Mouse (Mus musculus): ENCODE results near the gene Odaph. TPM values are rescaled to one million over a fixed set of nuclear protein-coding genes. Genes with fewer than 3 reads are reported as not detected.

Odaph gene
- polyA plus RNA-seq, 1 experiment from 2014 or later = not detected

- 71% methylated on average over 2 of the region's 2 CpGs for WGBS
- no peak overlapping the region for H3K4me3 ChIP-seq (ENCODE audit: low read length)
Measured at GRCm38 (mm10) chr5:91983490-91983889, 3.8 kb upstream of the Odaph start.

GRCm38 (mm10) chr5:91985721-91986120, 1.6 kb upstream of the Odaph start:
- Histone ChIP-seq H3K36me3 (ENCODE audit: control insufficient read depth, insufficient read depth, low read length) (no peaks in the 10 kb centered on the region), H3K9ac (ENCODE audit: low read length) (no peak overlapping the region), H3K27me3 (ENCODE audit: control insufficient read depth, insufficient read depth, low read depth, low read length) (no peaks in the 10 kb centered on the region), H3K9me3 (ENCODE audit: control insufficient read depth, low read length) (no peaks in the 10 kb centered on the region), H3K27ac (ENCODE audit: low read length) (no peak overlapping the region), H3K4me3 (ENCODE audit: low read length) (no peak overlapping the region), H3K4me1 (replicated peaks; ENCODE audit: control insufficient read depth, insufficient read depth, low read length) (no peaks in the 10 kb centered on the region), H3K4me2 (ENCODE audit: low read depth, low read length) (no peak overlapping the region)
- no peak for ATAC-seq (ENCODE audit: low read depth)
- 66% methylated on average over 2 of the region's 2 CpGs for WGBS

More at GRCm38 (mm10) chr5:91983490-91983889, 3.8 kb upstream of the Odaph start:
- no peak for ATAC-seq (ENCODE audit: low read depth)
- Histone ChIP-seq H3K9me3 (ENCODE audit: control insufficient read depth, low read length) (no peaks in the 10 kb centered on the region), H3K27ac (ENCODE audit: low read length) (no peak overlapping the region), H3K36me3 (ENCODE audit: control insufficient read depth, insufficient read depth, low read length) (no peaks in the 10 kb centered on the region), H3K27me3 (ENCODE audit: control insufficient read depth, insufficient read depth, low read depth, low read length) (no peaks in the 10 kb centered on the region), H3K9ac (ENCODE audit: low read length) (no peak overlapping the region), H3K4me2 (ENCODE audit: low read depth, low read length) (no peak overlapping the region), H3K4me1 (replicated peaks; ENCODE audit: control insufficient read depth, insufficient read depth, low read length) (no peaks in the 10 kb centered on the region)

- H3K27ac ChIP-seq (ENCODE audit: low read length) = no peak overlapping the region
- H3K9ac ChIP-seq (ENCODE audit: low read length) = no peak overlapping the region
- no peaks in the 10 kb centered on the region for H3K9me3 ChIP-seq (ENCODE audit: control insufficient read depth, low read length)
- no peak for ATAC-seq (ENCODE audit: low read depth)
- no peaks in the 10 kb centered on the region for H3K4me1 ChIP-seq (replicated peaks; ENCODE audit: control insufficient read depth, insufficient read depth, low read length)
- no peak overlapping the region for H3K4me3 ChIP-seq (ENCODE audit: low read length)
- no peaks in the 10 kb centered on the region for H3K27me3 ChIP-seq (ENCODE audit: control insufficient read depth, insufficient read depth, low read depth, low read length)
- H3K4me2 ChIP-seq (ENCODE audit: low read depth, low read length) = no peak overlapping the region
- WGBS = 86% methylated on average over 2 of the region's 2 CpGs
- H3K36me3 ChIP-seq (ENCODE audit: control insufficient read depth, insufficient read depth, low read length) = no peaks in the 10 kb centered on the region
Measured at GRCm38 (mm10) chr5:91987799-91988198, 524 bp downstream of the Odaph start.

GRCm38 (mm10) chr5:91989261-91989660, 2.0 kb downstream of the Odaph start:
- H3K27me3 ChIP-seq (ENCODE audit: control insufficient read depth, insufficient read depth, low read depth, low read length) = no peaks in the 10 kb centered on the region
- no peaks in the 10 kb centered on the region for H3K4me1 ChIP-seq (replicated peaks; ENCODE audit: control insufficient read depth, insufficient read depth, low read length)
- no peaks in the 10 kb centered on the region for H3K36me3 ChIP-seq (ENCODE audit: control insufficient read depth, insufficient read depth, low read length)
- H3K27ac ChIP-seq (ENCODE audit: low read length) = no peak overlapping the region
- no peaks in the 10 kb centered on the region for H3K9me3 ChIP-seq (ENCODE audit: control insufficient read depth, low read length)
- no peak overlapping the region for H3K4me3 ChIP-seq (ENCODE audit: low read length)
- WGBS = 77% methylated on average over 9 of the region's 9 CpGs
- H3K4me2 ChIP-seq (ENCODE audit: low read depth, low read length) = no peak overlapping the region
- no peak for ATAC-seq (ENCODE audit: low read depth)
- H3K9ac ChIP-seq (ENCODE audit: low read length) = no peak overlapping the region

- Histone ChIP-seq H3K9ac (ENCODE audit: low read length) (no peak overlapping the region), H3K27me3 (ENCODE audit: control insufficient read depth, insufficient read depth, low read depth, low read length) (no peaks in the 10 kb centered on the region), H3K4me2 (ENCODE audit: low read depth, low read length) (no peak overlapping the region), H3K27ac (ENCODE audit: low read length) (no peak overlapping the region), H3K4me1 (replicated peaks; ENCODE audit: control insufficient read depth, insufficient read depth, low read length) (no peaks in the 10 kb centered on the region), H3K4me3 (ENCODE audit: low read length) (no peak overlapping the region), H3K36me3 (ENCODE audit: control insufficient read depth, insufficient read depth, low read length) (no peaks in the 10 kb centered on the region), H3K9me3 (ENCODE audit: control insufficient read depth, low read length) (no peaks in the 10 kb centered on the region)
- no peak for ATAC-seq (ENCODE audit: low read depth)
- 64% methylated on average over 6 of the region's 6 CpGs for WGBS
Measured at GRCm38 (mm10) chr5:91991191-91991937, 4.1 kb downstream of the Odaph start.

- no peak overlapping the region for H3K9ac ChIP-seq (ENCODE audit: low read length)
- 79% methylated on average over 2 of the region's 2 CpGs for WGBS
- no peak overlapping the region for H3K27ac ChIP-seq (ENCODE audit: low read length)
- H3K4me2 ChIP-seq (ENCODE audit: low read depth, low read length) = no peak overlapping the region
- no peaks in the 10 kb centered on the region for H3K27me3 ChIP-seq (ENCODE audit: control insufficient read depth, insufficient read depth, low read depth, low read length)
- H3K36me3 ChIP-seq (ENCODE audit: control insufficient read depth, insufficient read depth, low read length) = no peaks in the 10 kb centered on the region
- no peaks in the 10 kb centered on the region for H3K4me1 ChIP-seq (replicated peaks; ENCODE audit: control insufficient read depth, insufficient read depth, low read length)
- no peak overlapping the region for H3K4me3 ChIP-seq (ENCODE audit: low read length)
- H3K9me3 ChIP-seq (ENCODE audit: control insufficient read depth, low read length) = no peaks in the 10 kb centered on the region
- no peak for ATAC-seq (ENCODE audit: low read depth)
Measured at GRCm38 (mm10) chr5:91993061-91993460, 5.8 kb downstream of the Odaph start.

- Histone ChIP-seq H3K4me1 (replicated peaks; ENCODE audit: control insufficient read depth, insufficient read depth, low read length) (no peaks in the 10 kb centered on the region), H3K27me3 (ENCODE audit: control insufficient read depth, insufficient read depth, low read depth, low read length) (no peaks in the 10 kb centered on the region), H3K9ac (ENCODE audit: low read length) (no peak overlapping the region), H3K27ac (ENCODE audit: low read length) (no peak overlapping the region), H3K9me3 (ENCODE audit: control insufficient read depth, low read length) (no peaks in the 10 kb centered on the region), H3K4me2 (ENCODE audit: low read depth, low read length) (no peak overlapping the region), H3K4me3 (ENCODE audit: low read length) (no peak overlapping the region), H3K36me3 (ENCODE audit: control insufficient read depth, insufficient read depth, low read length) (no peaks in the 10 kb centered on the region)
- 54% methylated on average over 13 of the region's 13 CpGs for WGBS
- ATAC-seq (ENCODE audit: low read depth) = no peak
Measured at GRCm38 (mm10) chr5:91994546-91994945, 7.3 kb downstream of the Odaph start.

- no peaks in the 10 kb centered on the region for H3K9me3 ChIP-seq (ENCODE audit: control insufficient read depth, low read length)
- H3K4me3 ChIP-seq (ENCODE audit: low read length) = no peak overlapping the region
- H3K4me1 ChIP-seq (replicated peaks; ENCODE audit: control insufficient read depth, insufficient read depth, low read length) = no peaks in the 10 kb centered on the region
- ATAC-seq (ENCODE audit: low read depth) = peak; percentile 45
- 49% methylated on average over 2 of the region's 2 CpGs for WGBS
- no peaks in the 10 kb centered on the region for H3K36me3 ChIP-seq (ENCODE audit: control insufficient read depth, insufficient read depth, low read length)
- no peak overlapping the region for H3K27ac ChIP-seq (ENCODE audit: low read length)
- H3K9ac ChIP-seq (ENCODE audit: low read length) = no peak overlapping the region
- no peaks in the 10 kb centered on the region for H3K27me3 ChIP-seq (ENCODE audit: control insufficient read depth, insufficient read depth, low read depth, low read length)
- H3K4me2 ChIP-seq (ENCODE audit: low read depth, low read length) = no peak overlapping the region
Measured at GRCm38 (mm10) chr5:92000770-92001169, 13.5 kb downstream of the Odaph start.

- no peak overlapping the region for H3K4me3 ChIP-seq (ENCODE audit: low read length)
- no peak overlapping the region for H3K27ac ChIP-seq (ENCODE audit: low read length)
- no peak overlapping the region for H3K9ac ChIP-seq (ENCODE audit: low read length)
- WGBS = 71% methylated on average over 2 of the region's 2 CpGs
- no peaks in the 10 kb centered on the region for H3K36me3 ChIP-seq (ENCODE audit: control insufficient read depth, insufficient read depth, low read length)
- no peaks in the 10 kb centered on the region for H3K27me3 ChIP-seq (ENCODE audit: control insufficient read depth, insufficient read depth, low read depth, low read length)
- H3K4me2 ChIP-seq (ENCODE audit: low read depth, low read length) = no peak overlapping the region
- ATAC-seq (ENCODE audit: low read depth) = 0 out of 2 replicates have a peak, but pooled peaks have one; percentile 28
- H3K9me3 ChIP-seq (ENCODE audit: control insufficient read depth, low read length) = no peaks in the 10 kb centered on the region
- H3K4me1 ChIP-seq (replicated peaks; ENCODE audit: control insufficient read depth, insufficient read depth, low read length) = no peaks in the 10 kb centered on the region
Measured at GRCm38 (mm10) chr5:92003011-92003410, 15.7 kb downstream of the Odaph start.

All from lung, embryonic 16.5 days (tissue).